Mouse (Mus musculus) small intestine, adult 2 months (tissue): Measurements from ENCODE around the gene Mybphl.

ENCODE experiments used
- CTCF ChIP-seq: fragments of 200-500 bp; IDR thresholded peaks from 2 replicates; pipeline ENCODE4 v1.5.1; 2012; ENCODE audit warnings: low read depth, mild to moderate bottlenecking, control low read depth, inconsistent platforms, low read length, moderate library complexity, mixed read lengths; ENCODE audit not compliant: insufficient replicate concordance, insufficient read length; ENCODE audit errors: extremely low read depth
- POLR2A ChIP-seq: fragments of 200-500 bp; IDR thresholded peaks from 2 replicates; pipeline ENCODE4 v1.6.1; 2012; ENCODE audit warnings: low read depth, mild to moderate bottlenecking, control low read depth, inconsistent platforms, low read length, moderate library complexity

DNA sequence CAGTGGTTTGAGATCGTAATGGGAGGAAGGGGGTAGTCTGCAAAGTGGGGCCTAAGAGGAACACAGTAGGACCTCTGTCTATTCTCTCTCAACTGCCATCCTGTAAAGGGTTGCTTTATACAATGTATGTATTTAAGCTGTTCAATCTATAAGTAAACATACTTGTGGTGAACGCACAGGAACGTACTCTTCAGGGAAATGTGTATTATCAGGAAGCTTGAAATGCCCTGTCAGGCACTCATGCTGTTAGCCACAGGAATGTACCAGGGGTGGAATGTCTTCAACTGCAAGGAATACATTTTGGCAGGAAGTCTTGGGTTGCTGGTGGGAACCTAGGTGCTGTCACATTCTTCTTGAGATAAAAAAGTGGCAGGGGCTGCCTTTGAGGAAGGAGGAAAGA is 8.0 kb downstream of the Mybphl start:
- TF ChIP-seq POLR2A (no peak), CTCF (no peak)
